Mouse (Mus musculus) yolk sac, embryonic 10.5 days (tissue): ENCODE data around the gene Zdhhc5.

ENCODE experiments used
- DNase-seq: peaks from one replicate; pipeline ENCODE4 v3.0.0-alpha.2; 2017; ENCODE audit warnings: low spot score

Gene Zdhhc5

GRCm38 (mm10) chr2:84647051-84647568 is 67.9 kb downstream of the Zdhhc5 start:
- DNase-seq, result no peak

GRCm38 (mm10) chr2:84646138-84646537 is 68.8 kb downstream of the Zdhhc5 start:
- DNase-seq, result no peak

GRCm38 (mm10) chr2:84640833-84641232 is 74.1 kb downstream of the Zdhhc5 start:
- no peak for DNase-seq

GRCm38 (mm10) chr2:84638428-84639220 is 76.4 kb downstream of the Zdhhc5 start:
- DNase-seq, result no peak
